Mouse (Mus musculus) fat pad, adult 2 months (tissue): ENCODE results near the gene Sipa1l2.

Source experiments
- DNase-seq: peaks from one replicate; pipeline ENCODE4 v3.0.0-alpha.2; 2011; ENCODE audit warnings: low read depth, low spot score; ENCODE audit errors: extremely low read depth

Gene Sipa1l2

GRCm38 (mm10) chr8:125515665-125516064, 53.9 kb downstream of the Sipa1l2 start:
- no peak for DNase-seq

GRCm38 (mm10) chr8:125513935-125514334, 55.7 kb downstream of the Sipa1l2 start:
- DNase-seq, result no peak

- DNase-seq, result no peak
These were observed 56.3 kb downstream of the Sipa1l2 start for GRCm38 (mm10) chr8:125513242-125513866.

DNA sequence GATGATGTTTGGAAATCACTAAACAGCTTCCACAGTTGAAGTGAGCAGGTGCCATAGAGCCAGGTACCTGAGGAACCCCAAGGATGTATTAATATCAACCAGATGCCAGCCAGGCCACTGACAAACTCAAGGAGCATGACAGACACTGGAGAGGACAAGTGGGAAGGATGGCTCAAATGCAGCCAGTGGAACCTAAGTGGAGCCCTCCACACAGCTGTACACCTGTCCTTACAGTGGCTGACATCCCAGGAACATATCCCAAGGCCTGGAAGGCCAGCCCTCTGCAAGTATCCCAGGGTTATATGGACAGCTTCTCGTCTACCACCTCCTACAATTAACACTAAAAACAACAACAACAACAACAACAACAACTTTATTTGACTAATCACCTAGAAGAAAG, 57.0 kb downstream of the Sipa1l2 start:
- no peak for DNase-seq

GRCm38 (mm10) chr8:125510861-125511668, 58.5 kb downstream of the Sipa1l2 start:
- DNase-seq, result no peak

GRCm38 (mm10) chr8:125509776-125510175, 59.8 kb downstream of the Sipa1l2 start:
- DNase-seq, result no peak

DNA sequence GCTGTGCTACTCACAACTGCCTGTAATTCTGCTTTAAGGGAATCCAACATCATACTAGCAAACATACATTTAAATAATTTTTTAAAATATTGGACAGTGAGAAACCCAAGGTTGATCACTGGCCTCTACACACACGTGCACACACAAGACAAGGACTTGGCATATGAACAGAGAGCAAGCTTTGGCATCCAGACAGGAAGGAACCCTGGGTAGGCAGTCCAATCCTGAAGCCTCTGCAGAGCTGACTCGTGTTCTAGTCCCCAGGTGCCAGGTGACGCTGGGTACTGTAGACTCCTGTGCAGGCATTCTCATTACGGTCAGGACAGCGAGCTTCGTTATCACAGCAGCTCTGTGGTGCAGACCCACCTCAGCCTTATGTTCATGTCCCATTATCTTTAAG, 60.4 kb downstream of the Sipa1l2 start:
- DNase-seq, result no peak

- DNase-seq, result no peak
These were observed 62.3 kb downstream of the Sipa1l2 start for GRCm38 (mm10) chr8:125507291-125507690.

DNA sequence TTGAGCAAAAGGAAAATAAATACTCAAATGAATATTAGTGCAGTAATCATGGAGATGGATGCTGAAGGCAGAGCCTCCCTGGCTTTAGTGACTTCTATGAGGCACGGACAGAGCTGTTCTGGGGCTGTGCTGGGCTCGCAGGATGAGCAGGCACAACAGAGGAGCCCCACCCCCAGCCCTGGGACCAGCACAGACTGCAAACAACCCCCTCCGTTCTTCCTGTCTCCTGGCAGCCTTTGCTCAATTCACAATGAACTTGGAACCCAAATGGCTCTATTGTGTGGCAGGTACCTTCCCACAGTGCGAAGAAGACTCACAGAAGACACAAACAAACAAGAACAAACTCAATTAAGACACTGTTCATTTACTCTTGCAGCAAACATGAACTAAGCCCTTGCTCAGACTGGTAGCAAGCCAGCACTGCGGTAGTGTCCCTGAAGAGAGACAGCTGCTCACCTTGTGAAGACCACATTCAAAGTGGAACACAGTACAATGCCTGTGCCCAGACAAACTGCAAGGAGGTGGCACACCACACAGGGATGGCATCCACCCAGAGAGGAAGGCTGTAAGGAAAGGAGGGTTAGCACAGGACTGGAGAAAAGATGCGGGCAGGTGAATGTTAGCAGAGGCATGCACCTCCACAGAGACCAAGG, 64.9 kb downstream of the Sipa1l2 start:
- DNase-seq, result no peak

- no peak for DNase-seq
These were observed 65.8 kb downstream of the Sipa1l2 start for GRCm38 (mm10) chr8:125503808-125504207.

- no peak for DNase-seq
These were observed 66.8 kb downstream of the Sipa1l2 start for GRCm38 (mm10) chr8:125502828-125503227.

DNA sequence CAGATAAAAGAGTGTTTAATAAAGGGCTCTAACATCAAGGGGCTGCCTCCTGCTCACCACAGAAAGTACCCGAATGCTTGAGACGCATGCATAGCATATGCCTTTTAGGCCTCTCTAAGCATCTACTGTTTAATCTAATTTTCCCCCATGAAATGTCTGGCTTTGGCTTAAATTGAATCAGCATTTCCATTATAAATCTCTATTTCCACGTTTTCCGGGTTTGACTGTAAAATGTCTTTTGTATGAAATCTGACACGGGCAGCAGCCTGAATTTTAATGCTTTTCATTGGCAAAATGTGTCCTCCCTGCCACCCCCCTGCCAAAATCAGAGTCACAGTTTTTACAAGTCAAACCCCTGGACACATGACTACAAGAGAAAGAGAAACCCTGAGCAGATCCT, 69.6 kb downstream of the Sipa1l2 start:
- DNase-seq, result no peak

- DNase-seq, result no peak
These were observed 71.1 kb downstream of the Sipa1l2 start for GRCm38 (mm10) chr8:125498508-125498907.

- DNase-seq, result no peak
These were observed 74.1 kb downstream of the Sipa1l2 start for GRCm38 (mm10) chr8:125495545-125495944.

DNA sequence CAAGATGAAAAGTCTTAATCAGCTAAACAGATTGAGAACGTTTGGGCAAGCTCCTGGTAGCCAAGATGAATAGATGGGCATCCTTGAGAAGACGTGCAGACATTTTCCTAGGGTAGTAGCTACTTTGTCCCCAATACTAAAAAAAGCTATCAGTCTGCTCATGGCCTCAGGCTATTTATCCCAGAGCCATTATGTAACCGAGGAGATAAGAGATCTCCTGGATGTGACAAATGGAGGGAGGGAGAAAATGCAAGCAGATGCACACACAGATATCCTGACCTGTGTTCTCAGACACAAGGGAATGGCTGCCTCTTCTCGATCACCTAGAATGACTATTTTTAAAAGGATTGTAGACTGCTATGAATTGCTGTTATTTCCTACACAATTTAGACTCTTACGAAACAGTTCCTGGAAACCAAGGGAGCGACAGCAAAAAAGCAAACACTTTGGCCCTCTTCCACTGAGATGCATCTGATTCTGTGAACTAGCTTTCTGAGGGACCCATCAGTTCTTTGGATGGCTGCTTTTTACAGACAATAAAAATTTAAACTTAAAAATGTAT, 76.3 kb downstream of the Sipa1l2 start:
- no peak for DNase-seq

DNA sequence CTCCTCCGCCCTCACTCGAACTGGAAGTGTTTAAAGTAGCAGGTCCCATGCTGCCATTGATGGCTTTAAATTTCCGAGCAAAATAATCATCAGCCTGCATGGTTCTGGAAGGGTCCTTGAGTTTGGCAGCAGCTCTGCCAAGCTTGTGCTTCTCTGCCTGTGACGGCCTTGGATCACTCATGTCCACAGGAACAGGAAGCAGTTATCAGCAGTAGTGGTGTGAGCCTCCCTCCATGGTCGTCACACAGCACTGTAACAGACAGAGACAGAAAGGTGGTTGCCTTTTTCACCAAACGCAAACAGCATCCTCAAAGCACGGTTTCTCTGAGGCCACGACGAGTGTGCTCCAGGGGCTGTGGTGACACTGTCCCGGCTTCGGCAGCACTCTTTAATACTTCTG, 77.2 kb downstream of the Sipa1l2 start:
- no peak for DNase-seq

GRCm38 (mm10) chr8:125488747-125489146, 80.9 kb downstream of the Sipa1l2 start:
- DNase-seq, result no peak

GRCm38 (mm10) chr8:125485715-125486114, 83.9 kb downstream of the Sipa1l2 start:
- DNase-seq, result no peak

GRCm38 (mm10) chr8:125484530-125485196, 84.9 kb downstream of the Sipa1l2 start:
- DNase-seq, result no peak

DNA sequence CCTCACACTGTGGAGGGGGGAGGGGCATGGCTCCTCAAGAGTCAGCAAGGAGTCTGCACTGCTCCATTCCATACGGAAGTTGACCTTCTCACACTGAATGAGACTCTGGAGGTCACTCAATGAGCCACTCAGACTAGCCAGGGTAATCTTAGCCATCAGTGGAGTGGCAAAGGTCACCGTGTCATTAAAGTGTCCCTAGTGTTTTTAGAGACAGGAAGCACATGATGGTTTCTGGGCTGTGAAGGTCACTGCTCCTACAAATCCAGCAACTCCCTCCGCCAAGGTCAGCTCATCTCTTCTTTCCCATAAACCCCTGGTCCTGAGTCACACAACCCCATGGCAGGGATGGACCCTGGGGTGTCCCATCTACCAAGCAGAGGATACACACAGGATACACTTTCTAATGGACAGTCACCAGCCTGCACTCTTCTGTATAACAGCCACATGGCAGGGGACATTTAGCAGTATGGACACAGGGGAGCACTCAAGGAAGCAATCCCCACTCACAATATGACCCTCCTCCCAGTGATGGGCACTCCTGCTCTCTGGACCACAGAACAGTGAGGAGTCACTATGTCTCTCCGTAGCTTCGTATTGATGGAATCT, 87.0 kb downstream of the Sipa1l2 start:
- no peak for DNase-seq

GRCm38 (mm10) chr8:125474876-125475275, 94.7 kb downstream of the Sipa1l2 start:
- DNase-seq, result no peak
